Mouse (Mus musculus) liver, embryonic 14.5 days (tissue): ENCODE measurements around the gene Npr1.

Experiments used
- CTCF ChIP-seq: IDR thresholded peaks from 2 replicates; pipeline ENCODE4 v1.5.1; 2016; ENCODE audit warnings: antibody characterized with exemption, low read depth, control low read depth
- EP300 ChIP-seq: IDR thresholded peaks from 2 replicates; pipeline ENCODE4 v1.6.1; 2016; ENCODE audit warnings: antibody characterized with exemption, low read depth

- TF ChIP-seq CTCF (peak; percentile 47; the same call in 1 of the 2 replicates), EP300 (no peak)
These were observed 25.7 kb upstream of the Npr1 start for GRCm38 (mm10) chr3:90491350-90491749.
